Comparison of ENCODE assay signal across 8 mouse cellular contexts in genomic region chr17:80560669-80561401, GRCm38 (mm10). TPM values are rescaled to one million over a fixed set of nuclear protein-coding genes. Genes with fewer than 3 reads are reported as not detected.
DNase-seq lines count a peak whose midpoint lies in the region; ATAC-seq and TF ChIP-seq lines count a peak whose summit lies in the region.

No protein-coding gene starts in this region.

- no peak for TF ChIP-seq POLR2A in heart, adult 2 months (IDR thresholded peaks at IDR 0.05; ENCODE audit: insufficient read depth, low read depth, low read length)
- TF ChIP-seq POLR2A in limb, embryonic 14.5 days (IDR thresholded peaks at IDR 0.05; ENCODE audit: borderline replicate concordance, extremely low read depth, insufficient read depth, insufficient read length): no peak

- H3K4me1 ChIP-seq in embryonic facial prominence, embryonic 11.5 days (ENCODE audit: control insufficient read depth, insufficient read depth, low read length): no peaks in the 10 kb centered on the region
- H3K4me1 ChIP-seq in heart, adult 2 months (ENCODE audit: control insufficient read depth, insufficient read depth, low read length): no peaks in the 10 kb centered on the region
- H3K4me1 ChIP-seq in limb, embryonic 14.5 days (ENCODE audit: control insufficient read depth, insufficient read depth, low read length): no peaks in the 10 kb centered on the region
- H3K4me1 ChIP-seq in midbrain, embryonic 16.5 days (ENCODE audit: control insufficient read depth, insufficient read depth, low read length): no peaks in the 10 kb centered on the region

- H3K79me2 ChIP-seq in heart, adult 2 months (replicated peaks; ENCODE audit: control insufficient read depth, insufficient read depth, low read length): no peaks in the 10 kb centered on the region

- peak; percentile 85 for DNase-seq in 416B (ENCODE audit: low read depth)
- DNase-seq in adrenal gland, postnatal 25 days: peak; percentile 68
- DNase-seq in embryonic facial prominence, embryonic 11.5 days (ENCODE audit: low spot score): peak; percentile 87
- peak; percentile 69 to 75 for DNase-seq in heart, adult 2 months
- peak; percentile 69 to 77 for DNase-seq in kidney, adult 8-10 months
- DNase-seq in limb, embryonic 14.5 days (ENCODE audit: low spot score): peak; percentile 76
- peak; percentile 42 to 69 for DNase-seq in spleen, postnatal 14 days (ENCODE audit: low spot score in 2 of 2)

- TF ChIP-seq EP300 in heart, adult 2 months (IDR thresholded peaks at IDR 0.05; ENCODE audit: insufficient read depth, low read depth, low read length): peak; percentile 74

- H3K9ac ChIP-seq in embryonic facial prominence, embryonic 11.5 days (replicated peaks; ENCODE audit: low read length): no peak overlapping the region
- H3K9ac ChIP-seq in heart, adult 2 months (ENCODE audit: low read depth, low read length): no peak overlapping the region
- no peak overlapping the region for H3K9ac ChIP-seq in limb, embryonic 14.5 days (ENCODE audit: low read depth, low read length, severe bottlenecking)
- no peak overlapping the region for H3K9ac ChIP-seq in midbrain, embryonic 16.5 days (ENCODE audit: low read depth, low read length)

- intact Hi-C loops in heart, adult 2 months (cut with DNase I): loop anchor here (2.0 kb wide), 2 partner anchors 106 to 270 kb away; partner anchors contain the start of genes Dhx57 and Morn2

- H3K4me3 ChIP-seq in embryonic facial prominence, embryonic 11.5 days (ENCODE audit: low read depth, low read length): no peak overlapping the region
- H3K4me3 ChIP-seq in heart, adult 2 months: no peak overlapping the region
- H3K4me3 ChIP-seq in limb, embryonic 14.5 days (replicated peaks; ENCODE audit: low read length): 0 out of 2 replicates have a peak overlapping the region, but pooled peaks have one; percentile 4
- no peak overlapping the region for H3K4me3 ChIP-seq in midbrain, embryonic 16.5 days (ENCODE audit: low read depth, low read length)

- no peak overlapping the region for H3K27ac ChIP-seq in embryonic facial prominence, embryonic 11.5 days (replicated peaks; ENCODE audit: low read depth, low read length)
- no peak overlapping the region for H3K27ac ChIP-seq in heart, adult 2 months
- no peak overlapping the region for H3K27ac ChIP-seq in limb, embryonic 14.5 days (replicated peaks; ENCODE audit: low read depth, low read length)
- H3K27ac ChIP-seq in midbrain, embryonic 16.5 days (ENCODE audit: low read length): no peak overlapping the region

- no peaks in the 10 kb centered on the region for H3K9me3 ChIP-seq in embryonic facial prominence, embryonic 11.5 days (replicated peaks; ENCODE audit: control insufficient read depth, low read length)
- H3K9me3 ChIP-seq in limb, embryonic 14.5 days (ENCODE audit: control insufficient read depth, low read length): no peaks in the 10 kb centered on the region
- H3K9me3 ChIP-seq in midbrain, embryonic 16.5 days (replicated peaks; ENCODE audit: control insufficient read depth, low read length, poor library complexity, severe bottlenecking): no peaks in the 10 kb centered on the region

- 24% methylated on average over 12 of the region's 12 CpGs for WGBS in embryonic facial prominence, embryonic 11.5 days
- 20% methylated on average over 12 of the region's 12 CpGs for WGBS in heart, adult 2 months
- WGBS in limb, embryonic 14.5 days: 19% methylated on average over 12 of the region's 12 CpGs
- WGBS in midbrain, embryonic 16.5 days: 20% methylated on average over 12 of the region's 12 CpGs

- no peaks in the 10 kb centered on the region for H3K27me3 ChIP-seq in embryonic facial prominence, embryonic 11.5 days (ENCODE audit: control insufficient read depth, insufficient read depth, low read length)
- H3K27me3 ChIP-seq in heart, adult 2 months (ENCODE audit: control insufficient read depth, insufficient read depth, low read length): no peaks in the 10 kb centered on the region
- no peaks in the 10 kb centered on the region for H3K27me3 ChIP-seq in limb, embryonic 14.5 days (ENCODE audit: control insufficient read depth, insufficient read depth, low read length)
- no peaks in the 10 kb centered on the region for H3K27me3 ChIP-seq in midbrain, embryonic 16.5 days (ENCODE audit: control insufficient read depth, insufficient read depth, low read depth, low read length)

- no peak for ATAC-seq in embryonic facial prominence, embryonic 11.5 days (replicated peaks; ENCODE audit: insufficient number of reproducible peaks, low FRiP score, low TSS enrichment, low read depth)
- ATAC-seq in limb, embryonic 14.5 days (ENCODE audit: low FRiP score, low read depth): peak; percentile 41; the same call in 1 of the 2 replicates
- ATAC-seq in midbrain, embryonic 16.5 days: 0 out of 2 replicates have a peak, but pooled peaks have one; percentile 40

- peak; percentile 91 for TF ChIP-seq CTCF in heart, adult 2 months (IDR thresholded peaks at IDR 0.05)

- H3K4me2 ChIP-seq in embryonic facial prominence, embryonic 11.5 days (ENCODE audit: low read depth, low read length): no peak overlapping the region
- H3K4me2 ChIP-seq in limb, embryonic 14.5 days (replicated peaks; ENCODE audit: low read depth, low read length, severe bottlenecking): peak overlapping the region; percentile 31; the same call in 1 of the 2 replicates
- no peak overlapping the region for H3K4me2 ChIP-seq in midbrain, embryonic 16.5 days (ENCODE audit: low read length)

- no peaks in the 10 kb centered on the region for H3K36me3 ChIP-seq in embryonic facial prominence, embryonic 11.5 days (replicated peaks; ENCODE audit: control insufficient read depth, insufficient read depth, low read depth, low read length)
- no peaks in the 10 kb centered on the region for H3K36me3 ChIP-seq in heart, adult 2 months (ENCODE audit: control insufficient read depth, insufficient read depth, low read length)
- H3K36me3 ChIP-seq in limb, embryonic 14.5 days (ENCODE audit: control insufficient read depth, insufficient read depth, low read length): no peaks in the 10 kb centered on the region
- H3K36me3 ChIP-seq in midbrain, embryonic 16.5 days (ENCODE audit: control insufficient read depth, insufficient read depth, low read length): peaks cover 8% of the 10 kb centered on the region

RNA-seq across cellular contexts. Expression of gene Cdkl4, which starts 16.8 kb away (rescaled TPM):
- not detected in 2 replicates for total RNA-seq in adrenal gland, postnatal 25 days (2021)
- polyA plus RNA-seq in embryonic facial prominence, embryonic 11.5 days (2014; fragmentation: Nextera tagmentation; extraction: Ambion mirVana): 1.4 and 1.9 TPM in 2 replicates
- total RNA-seq in heart, adult 2 months (2021): under 1 TPM in 1 of 2 experiments, not detected in 1; 0.18 TPM
- polyA plus RNA-seq in heart, adult 2 months (2012; rRNA removed): 0.18 TPM in 1 of 2 replicates, not detected in the other
- 0.24 and 0.26 TPM in 2 replicates for polyA plus RNA-seq in limb, embryonic 14.5 days (2012; rRNA removed)
- polyA plus RNA-seq in limb, embryonic 14.5 days (2014; fragmentation: Nextera tagmentation; extraction: Ambion mirVana): 0.06 and 0.19 TPM in 2 replicates
- polyA plus RNA-seq in midbrain, embryonic 16.5 days (2015; fragmentation: Nextera tagmentation; extraction: Ambion mirVana): 6.3 and 6.4 TPM in 2 replicates
